Mouse (Mus musculus) intestine, postnatal 0 days (tissue): Measurements from ENCODE around the gene Nup93. TPM values are rescaled to one million over a fixed set of nuclear protein-coding genes. Genes with fewer than 3 reads are reported as not detected.
A peak's percentile ranks its signal among the peaks of the same experiment; 100 is the strongest.

Experiments
- ATAC-seq: fragments of 200-750 bp; cut with Nextera tagmentation; 2 replicates; pipeline ENCODE4 v1.8.0; 2017; ENCODE audit warnings: mild to moderate bottlenecking, moderate TSS enrichment, moderate library complexity
- H3K27ac ChIP-seq: fragments of 300-500 bp; sonication (generic); 2 replicates; pipeline ENCODE4 v1.5.1; 2014; ENCODE audit warnings: mild to moderate bottlenecking, low read depth, low read length, moderate library complexity
- H3K27me3 ChIP-seq: fragments of 300-500 bp; sonication (generic); replicated peaks from 2 replicates; pipeline ENCODE4 v1.6.1; 2014; ENCODE audit warnings: low read length, mixed read lengths; ENCODE audit not compliant: control insufficient read depth, insufficient read depth
- H3K36me3 ChIP-seq: fragments of 300-500 bp; sonication (generic); 2 replicates; pipeline ENCODE4 v1.6.1; 2014; ENCODE audit warnings: mild to moderate bottlenecking, moderate library complexity; ENCODE audit not compliant: control insufficient read depth, insufficient read depth
- H3K4me1 ChIP-seq: fragments of 300-500 bp; sonication (generic); replicated peaks from 2 replicates; pipeline ENCODE4 v1.6.1; 2014; ENCODE audit warnings: antibody characterized with exemption, low read length, mixed read lengths; ENCODE audit not compliant: control insufficient read depth, insufficient read depth
- H3K4me2 ChIP-seq: fragments of 300-500 bp; sonication (generic); replicated peaks from 2 replicates; pipeline ENCODE4 v1.6.1; 2014; ENCODE audit warnings: low read depth, mild to moderate bottlenecking, moderate library complexity
- H3K4me3 ChIP-seq: fragments of 300-500 bp; sonication (generic); 2 replicates; pipeline ENCODE4 v1.5.1; 2014; ENCODE audit warnings: low read depth, low read length
- H3K9ac ChIP-seq: fragments of 300-500 bp; sonication (generic); 2 replicates; pipeline ENCODE4 v1.6.1; 2014; ENCODE audit warnings: mild to moderate bottlenecking, low read depth, low read length
- H3K9me3 ChIP-seq: fragments of 300-500 bp; sonication (generic); 2 replicates; pipeline ENCODE4 v1.6.1; 2016; ENCODE audit warnings: mixed run types; ENCODE audit not compliant: control insufficient read depth
- CTCF ChIP-seq: sonication (generic); IDR thresholded peaks from 2 replicates; pipeline ENCODE4 v1.5.1; 2016; ENCODE audit warnings: low read depth, mild to moderate bottlenecking, control low read depth, antibody characterized with exemption, moderate library complexity
- WGBS: fragments of 180-500 bp; shearing (Covaris S2); extraction: QIAGEN DNeasy Blood & Tissue Kit; methylation state at CpG from one replicate; pipeline ENCODE4 v1.1.7; 2014; 5-methylcytosine and 5-hydroxymethylcytosine counted together
- polyA plus RNA-seq: library from polyadenylated mRNA; unstranded; fragments of >200 nt; fragmentation: Nextera tagmentation; extraction: Ambion mirVana; gene quantifications from 2 replicates; pipeline ENCODE4 v1.2.1, GENCODE M21; 2015

Gene Nup93
- polyA plus RNA-seq, 1 experiment from 2014 or later, result 21.9 TPM

DNA sequence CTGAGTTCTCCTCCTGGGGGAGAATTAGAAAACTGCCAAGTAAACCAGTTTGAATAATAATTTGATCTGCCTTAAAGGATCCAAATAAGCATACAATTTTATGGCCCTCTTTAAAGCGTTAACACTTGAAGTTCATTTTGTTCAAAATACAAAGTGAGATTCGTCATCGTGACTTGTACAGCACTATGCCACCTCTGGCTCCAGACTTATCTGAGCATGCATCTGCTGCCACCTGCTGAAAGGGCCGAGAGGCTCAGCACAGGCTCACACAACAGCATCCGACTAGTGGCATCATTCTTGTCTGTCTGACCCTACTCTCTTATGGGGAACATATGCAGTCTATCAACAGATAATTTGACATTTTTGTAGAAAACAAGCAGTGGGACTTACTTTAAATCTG lies 59.7 kb downstream of the Nup93 start:
- TF ChIP-seq CTCF, result peak; percentile 47
- H3K4me1 ChIP-seq, result peaks cover 8% of the 10 kb centered on the region; the same call in 1 of the 2 replicates
- WGBS, result 75% methylated on average over 5 of the region's 5 CpGs
- H3K27me3 ChIP-seq, result no peaks in the 10 kb centered on the region
- no peaks in the 10 kb centered on the region for H3K9me3 ChIP-seq
- H3K27ac ChIP-seq, result no peak overlapping the region
- no peak overlapping the region for H3K9ac ChIP-seq
- ATAC-seq, result no peak
- H3K36me3 ChIP-seq, result no peaks in the 10 kb centered on the region
- H3K4me3 ChIP-seq, result no peak overlapping the region
- H3K4me2 ChIP-seq, result no peak overlapping the region

DNA sequence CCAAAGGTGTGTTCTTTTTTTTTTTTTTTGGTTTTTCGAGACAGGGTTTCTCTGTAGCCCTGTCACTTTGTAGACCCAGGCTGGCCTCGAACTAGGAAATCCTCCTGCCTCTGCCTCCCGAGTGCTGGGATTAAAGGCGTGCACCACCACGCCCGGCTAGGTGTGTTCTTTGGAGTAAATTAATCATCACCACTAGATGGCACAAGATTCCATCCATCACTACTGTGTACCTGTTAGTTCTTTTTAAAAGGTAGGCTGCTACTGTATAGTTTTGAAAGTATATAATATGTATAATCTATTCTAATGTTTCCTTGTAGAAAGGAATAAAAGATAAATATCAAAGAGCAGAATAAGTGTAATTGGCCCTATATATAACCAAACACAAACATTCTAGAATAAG lies 63.9 kb downstream of the Nup93 start:
- H3K4me3 ChIP-seq, result no peak overlapping the region
- peak; percentile 51 for TF ChIP-seq CTCF
- H3K36me3 ChIP-seq, result no peaks in the 10 kb centered on the region
- 91% methylated on average over 6 of the region's 6 CpGs for WGBS
- ATAC-seq, result no peak
- no peak overlapping the region for H3K9ac ChIP-seq
- no peaks in the 10 kb centered on the region for H3K4me1 ChIP-seq
- H3K27ac ChIP-seq, result no peak overlapping the region
- H3K9me3 ChIP-seq, result no peaks in the 10 kb centered on the region
- H3K27me3 ChIP-seq, result no peaks in the 10 kb centered on the region
- H3K4me2 ChIP-seq, result no peak overlapping the region

DNA sequence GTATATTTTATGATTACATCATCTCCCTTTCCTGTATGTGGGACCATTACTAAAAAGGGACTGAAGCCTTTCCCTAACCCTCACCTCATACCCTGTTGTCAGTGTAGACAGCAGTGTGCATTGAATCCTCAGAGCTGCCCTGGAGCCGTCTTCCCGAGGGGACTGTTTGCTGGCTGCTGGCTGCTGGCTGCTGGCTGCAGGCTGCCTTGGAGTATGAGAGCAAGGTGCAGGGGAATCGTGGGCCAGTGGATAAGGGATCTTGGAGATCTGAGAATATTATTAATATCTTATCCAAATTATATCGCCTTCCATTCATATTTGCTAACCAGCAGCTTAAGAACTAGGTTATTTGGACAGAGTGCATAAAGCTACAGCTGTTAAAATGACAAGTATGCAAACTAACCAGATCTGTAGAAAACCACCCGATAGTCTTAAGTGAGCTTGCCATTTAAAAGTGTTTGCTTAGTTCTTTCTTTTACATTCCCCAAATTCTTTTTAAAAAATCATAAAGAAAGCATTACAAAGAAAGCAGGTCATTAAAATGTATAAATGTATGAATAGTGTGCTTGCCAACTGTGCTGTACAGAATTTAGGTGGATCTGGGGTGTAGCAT lies 65.7 kb downstream of the Nup93 start:
- no peaks in the 10 kb centered on the region for H3K9me3 ChIP-seq
- no peaks in the 10 kb centered on the region for H3K4me1 ChIP-seq
- no peak overlapping the region for H3K4me2 ChIP-seq
- 72% methylated on average over 5 of the region's 5 CpGs for WGBS
- H3K27me3 ChIP-seq, result no peaks in the 10 kb centered on the region
- no peaks in the 10 kb centered on the region for H3K36me3 ChIP-seq
- TF ChIP-seq CTCF, result no peak
- no peak overlapping the region for H3K4me3 ChIP-seq
- H3K9ac ChIP-seq, result no peak overlapping the region
- ATAC-seq, result no peak
- no peak overlapping the region for H3K27ac ChIP-seq

DNA sequence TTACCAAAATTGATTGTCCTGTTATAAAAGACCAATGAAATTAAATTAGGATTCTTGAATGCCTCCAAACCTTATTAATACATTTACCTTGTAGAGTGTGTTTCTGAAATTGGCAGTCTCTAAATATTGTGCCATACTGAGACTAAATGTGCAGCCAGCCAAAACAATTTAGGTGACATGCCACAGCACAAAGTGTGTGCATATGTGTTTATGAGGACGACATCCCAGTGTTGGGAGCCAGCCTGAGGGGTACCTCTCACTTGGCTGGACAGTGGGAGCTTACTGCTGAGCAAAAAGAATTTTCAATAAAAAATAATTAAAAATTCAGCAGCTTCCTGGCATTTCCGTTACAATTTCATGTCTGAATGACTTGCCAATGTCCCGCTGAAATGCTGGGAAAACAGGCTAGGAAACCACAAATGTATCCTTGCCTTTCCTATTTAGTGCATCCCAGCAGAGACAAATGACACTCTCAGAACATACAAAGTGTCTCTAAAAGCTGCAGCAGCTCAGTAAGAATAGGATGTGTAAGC lies 68.2 kb downstream of the Nup93 start:
- no peak for TF ChIP-seq CTCF
- ATAC-seq, result no peak
- Histone ChIP-seq H3K4me1 (no peaks in the 10 kb centered on the region), H3K27ac (no peak overlapping the region), H3K4me3 (no peak overlapping the region), H3K36me3 (no peaks in the 10 kb centered on the region), H3K9ac (no peak overlapping the region), H3K4me2 (no peak overlapping the region), H3K9me3 (no peaks in the 10 kb centered on the region), H3K27me3 (no peaks in the 10 kb centered on the region)
- WGBS, result 90% methylated on average over 3 of the region's 3 CpGs

DNA sequence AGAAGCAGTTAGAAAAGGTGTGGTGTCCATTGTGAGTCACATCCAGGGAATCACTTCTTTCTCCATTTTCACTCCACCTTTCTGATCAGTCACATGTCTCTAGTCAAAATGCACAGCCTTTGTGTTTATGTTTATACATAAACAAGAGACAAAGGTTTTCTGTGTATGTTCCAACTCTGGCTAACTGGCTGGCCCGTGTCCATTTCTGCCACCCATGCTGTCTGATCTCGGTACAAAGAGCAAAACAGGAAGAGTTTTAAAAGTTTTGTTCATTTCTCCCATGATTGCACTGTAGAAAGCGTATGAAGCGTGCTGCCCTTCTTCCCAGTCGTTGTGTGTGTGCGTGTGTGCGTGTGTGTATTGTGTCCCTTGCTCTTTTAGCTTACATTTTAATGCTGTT lies 69.8 kb downstream of the Nup93 start:
- ATAC-seq, result no peak
- Histone ChIP-seq H3K9ac (no peak overlapping the region), H3K27ac (no peak overlapping the region), H3K4me1 (no peaks in the 10 kb centered on the region), H3K4me2 (no peak overlapping the region), H3K4me3 (no peak overlapping the region), H3K9me3 (no peaks in the 10 kb centered on the region), H3K36me3 (no peaks in the 10 kb centered on the region), H3K27me3 (no peaks in the 10 kb centered on the region)
- no peak for TF ChIP-seq CTCF
- 86% methylated on average over 7 of the region's 7 CpGs for WGBS

DNA sequence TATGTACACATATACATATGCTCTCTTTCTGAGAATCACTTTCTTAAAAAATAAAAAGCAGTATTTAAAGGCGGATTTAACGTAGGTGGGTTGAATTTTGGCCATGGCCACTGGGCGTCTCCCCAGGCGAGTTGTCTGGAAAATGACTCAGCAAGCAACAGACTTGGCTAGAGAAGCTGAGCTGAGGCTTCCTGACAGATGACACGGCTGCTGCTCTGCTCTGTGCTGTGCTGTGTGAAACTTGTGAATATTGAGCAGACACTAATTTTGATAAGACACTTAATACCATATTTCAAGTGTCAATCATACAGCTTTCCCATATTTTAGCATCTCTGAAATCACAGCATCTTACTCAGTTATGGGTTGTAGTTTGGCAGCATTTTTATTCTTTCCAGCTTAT lies 76.2 kb downstream of the Nup93 start:
- no peak overlapping the region for H3K27ac ChIP-seq
- H3K4me2 ChIP-seq, result no peak overlapping the region
- H3K36me3 ChIP-seq, result peaks cover 5% of the 10 kb centered on the region; the same call in 1 of the 2 replicates
- no peak for TF ChIP-seq CTCF
- WGBS, result 87% methylated on average over 5 of the region's 5 CpGs
- no peaks in the 10 kb centered on the region for H3K4me1 ChIP-seq
- no peak for ATAC-seq
- no peak overlapping the region for H3K4me3 ChIP-seq
- no peaks in the 10 kb centered on the region for H3K9me3 ChIP-seq
- no peak overlapping the region for H3K9ac ChIP-seq
- H3K27me3 ChIP-seq, result no peaks in the 10 kb centered on the region
